In the genomic region with DNA sequence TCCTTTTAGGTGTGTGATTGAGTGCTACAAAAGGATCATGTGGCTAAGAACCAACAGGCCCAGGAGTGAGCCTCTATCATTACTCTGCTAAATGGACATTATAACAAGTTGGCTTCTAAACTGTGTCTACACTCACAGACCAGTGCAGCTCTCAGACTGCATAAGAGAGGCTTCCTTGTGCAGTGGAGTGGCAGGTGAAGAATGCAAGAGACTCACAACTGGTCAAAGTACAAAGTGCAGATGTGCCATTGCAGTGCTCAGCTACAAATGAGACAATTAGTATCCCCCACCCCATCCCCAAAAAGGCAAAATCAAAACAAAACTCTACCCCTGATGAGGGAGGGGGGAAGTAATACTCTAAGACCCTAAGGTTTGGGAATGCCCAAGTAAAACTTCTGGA, we compare ENCODE assay signal across 12 mouse cellular contexts.
"Had no signal": no experiment of that assay in that cellular context is flagged by ENCODE, and none has a peak within 500 bp of the region (broad histone marks: within the 10 kb centered on the region; RNA-seq: fewer than 3 reads in every experiment).

No protein-coding gene starts in this region.

- H3K4me1 ChIP-seq: hindbrain, embryonic 15.5 days had no signal

- H3K4me2 ChIP-seq: hindbrain, embryonic 15.5 days; limb, embryonic 13.5 days; midbrain, embryonic 13.5 days; neural tube, embryonic 13.5 days; stomach, embryonic 15.5 days had no signal

- H3K4me3 ChIP-seq: hindbrain, embryonic 15.5 days; limb, embryonic 13.5 days; midbrain, embryonic 13.5 days; neural tube, embryonic 13.5 days; stomach, embryonic 15.5 days had no signal

- ATAC-seq: midbrain, embryonic 13.5 days had no signal

- H3K27me3 ChIP-seq: hindbrain, embryonic 15.5 days; limb, embryonic 13.5 days; midbrain, embryonic 13.5 days; neural tube, embryonic 13.5 days; stomach, embryonic 15.5 days had no signal

- H3K9me3 ChIP-seq: hindbrain, embryonic 15.5 days; midbrain, embryonic 13.5 days; neural tube, embryonic 13.5 days; stomach, embryonic 15.5 days had no signal

- DNase-seq: left cerebral cortex, postnatal 4 days; lung, adult 18-20 months; retina, postnatal 1 day; right cerebral cortex, postnatal 4 days; thymus, adult 2 months; thymus, postnatal 25 days had no signal

- H3K27ac ChIP-seq: hindbrain, embryonic 15.5 days; limb, embryonic 13.5 days; liver, embryonic 14.5 days; midbrain, embryonic 13.5 days; neural tube, embryonic 13.5 days; stomach, embryonic 15.5 days had no signal

- H3K36me3 ChIP-seq: hindbrain, embryonic 15.5 days; midbrain, embryonic 13.5 days; stomach, embryonic 15.5 days had no signal

- H3K9ac ChIP-seq: hindbrain, embryonic 15.5 days; limb, embryonic 13.5 days; liver, embryonic 14.5 days; midbrain, embryonic 13.5 days; neural tube, embryonic 13.5 days; stomach, embryonic 15.5 days had no signal
